Mouse (Mus musculus): ENCODE data around the gene Tada1.

The Tada1 gene

GRCm38 (mm10) chr1:166388511-166388910, 9.6 kb downstream of the Tada1 start:
- DNase-seq, result no peak

- DNase-seq, result no peak
These were observed 10.7 kb downstream of the Tada1 start for GRCm38 (mm10) chr1:166389406-166390125.

- no peak for DNase-seq
These were observed 12.8 kb downstream of the Tada1 start for GRCm38 (mm10) chr1:166391671-166392070.

GRCm38 (mm10) chr1:166394770-166395169, 15.9 kb downstream of the Tada1 start:
- DNase-seq, result no peak

- DNase-seq, result no peak
These were observed 16.8 kb downstream of the Tada1 start for GRCm38 (mm10) chr1:166395661-166396060.

GRCm38 (mm10) chr1:166396381-166396780, 17.5 kb downstream of the Tada1 start:
- DNase-seq, result no peak

- peak; percentile 60 to 74 for DNase-seq
These were observed 22.6 kb downstream of the Tada1 start for GRCm38 (mm10) chr1:166401455-166401854.

GRCm38 (mm10) chr1:166402003-166402402, 23.1 kb downstream of the Tada1 start:
- no peak for DNase-seq

GRCm38 (mm10) chr1:166403846-166404245, 24.9 kb downstream of the Tada1 start:
- DNase-seq, result no peak

GRCm38 (mm10) chr1:166409177-166409700, 30.3 kb downstream of the Tada1 start:
- peak; percentile 58 to 81 for DNase-seq

- peak; percentile 79 to 87 for DNase-seq
These were observed 30.9 kb downstream of the Tada1 start, which contains the start of gene Pogk for GRCm38 (mm10) chr1:166409701-166410220. TSS of gene Pogk (minus strand) at chr1:166409863.

GRCm38 (mm10) chr1:166411541-166411940, 32.6 kb downstream of the Tada1 start:
- DNase-seq, result no peak

- DNase-seq, result no peak
These were observed 33.4 kb downstream of the Tada1 start for GRCm38 (mm10) chr1:166412266-166412665.

- no peak for DNase-seq
These were observed 50.2 kb downstream of the Tada1 start for GRCm38 (mm10) chr1:166429053-166429452.

- DNase-seq, result peak; percentile 23 to 47
These were observed 51.0 kb downstream of the Tada1 start for GRCm38 (mm10) chr1:166429809-166430431.

- DNase-seq, result no peak
These were observed 60.5 kb downstream of the Tada1 start for GRCm38 (mm10) chr1:166439426-166439825.

GRCm38 (mm10) chr1:166441992-166442391, 63.1 kb downstream of the Tada1 start:
- no peak for DNase-seq
